Mouse (Mus musculus) cortical plate, adult 2 months (tissue): ENCODE data around the gene Tmem247. TPM values are rescaled to one million over a fixed set of nuclear protein-coding genes. Genes with fewer than 3 reads are reported as not detected.

ENCODE experiments used
- H3K27ac ChIP-seq: fragments of 200-500 bp; 2 replicates; pipeline ENCODE4 v1.5.1; 2012; ENCODE audit warnings: low read length, control low read depth, inconsistent platforms; ENCODE audit not compliant: insufficient read depth
- H3K4me1 ChIP-seq: fragments of 200-500 bp; 2 replicates; pipeline ENCODE4 v1.6.1; 2011; ENCODE audit warnings: low read length; ENCODE audit not compliant: control insufficient read depth, insufficient read depth
- H3K4me3 ChIP-seq: fragments of 200-500 bp; 2 replicates; pipeline ENCODE4 v1.5.1; 2011; ENCODE audit warnings: mild to moderate bottlenecking, low read length, control low read depth; ENCODE audit not compliant: insufficient read depth
- CTCF ChIP-seq: fragments of 200-500 bp; IDR thresholded peaks from 2 replicates; pipeline ENCODE4 v1.5.1; 2011; ENCODE audit warnings: mild to moderate bottlenecking, control low read depth, low read length; ENCODE audit not compliant: insufficient read depth; ENCODE audit errors: extremely low read depth
- POLR2A ChIP-seq: fragments of 200-500 bp; IDR thresholded peaks from 2 replicates; pipeline ENCODE4 v1.6.1; 2011; ENCODE audit warnings: mild to moderate bottlenecking, low read length, control low read depth; ENCODE audit not compliant: insufficient read depth; ENCODE audit errors: extremely low read depth
- polyA plus RNA-seq: library from polyadenylated mRNA; depleted of rRNA; stranded (reverse); fragments of >200 nt; gene quantifications from 2 replicates; pipeline ENCODE4 v1.2.3, GENCODE M21; 2012; rRNA removed

The Tmem247 gene
- polyA plus RNA-seq: not detected in 2 replicates

GRCm38 (mm10) chr17:86917048-86917447, at the start of gene Tmem247:
Tmem247 (plus strand) TSS chr17:86917348.
- Histone ChIP-seq H3K27ac (no peak within 1 kb of the TSS), H3K4me3 (no peak within 1 kb of the TSS), H3K4me1 (peaks cover 2% of the 10 kb centered on the region; the same call in 1 of the 2 replicates)
- TF ChIP-seq CTCF (no peak), POLR2A (no peak)

GRCm38 (mm10) chr17:86870586-86870985, 46.6 kb upstream of the Tmem247 start:
- no peak overlapping the region for H3K27ac ChIP-seq
- no peaks in the 10 kb centered on the region for H3K4me1 ChIP-seq
- no peak overlapping the region for H3K4me3 ChIP-seq
- TF ChIP-seq POLR2A: no peak
- no peak for TF ChIP-seq CTCF

- Histone ChIP-seq H3K4me3 (no peak overlapping the region), H3K27ac (no peak overlapping the region), H3K4me1 (no peaks in the 10 kb centered on the region)
- no peak for TF ChIP-seq CTCF
Observed at GRCm38 (mm10) chr17:86872643-86873042, 44.5 kb upstream of the Tmem247 start.

- TF ChIP-seq POLR2A: no peak
- no peak for TF ChIP-seq CTCF
- Histone ChIP-seq H3K27ac (no peak overlapping the region), H3K4me1 (no peaks in the 10 kb centered on the region), H3K4me3 (no peak overlapping the region)
Observed at GRCm38 (mm10) chr17:86876940-86877339, 40.2 kb upstream of the Tmem247 start.

GRCm38 (mm10) chr17:86877747-86878146, 39.4 kb upstream of the Tmem247 start:
- Histone ChIP-seq H3K4me3 (no peak overlapping the region), H3K27ac (no peak overlapping the region), H3K4me1 (no peaks in the 10 kb centered on the region)
- TF ChIP-seq POLR2A (no peak), CTCF (no peak)

GRCm38 (mm10) chr17:86880056-86880455, 37.1 kb upstream of the Tmem247 start:
- H3K4me1 ChIP-seq: no peaks in the 10 kb centered on the region
- no peak for TF ChIP-seq CTCF
- no peak for TF ChIP-seq POLR2A
- no peak overlapping the region for H3K27ac ChIP-seq
- H3K4me3 ChIP-seq: no peak overlapping the region

GRCm38 (mm10) chr17:86880461-86881044, 36.6 kb upstream of the Tmem247 start:
- no peak overlapping the region for H3K4me3 ChIP-seq
- no peak for TF ChIP-seq CTCF
- TF ChIP-seq POLR2A: no peak
- H3K4me1 ChIP-seq: no peaks in the 10 kb centered on the region
- no peak overlapping the region for H3K27ac ChIP-seq

- Histone ChIP-seq H3K27ac (no peak overlapping the region), H3K4me3 (no peak overlapping the region), H3K4me1 (no peaks in the 10 kb centered on the region)
- TF ChIP-seq POLR2A (no peak), CTCF (no peak)
Observed at GRCm38 (mm10) chr17:86895191-86895590, 22.0 kb upstream of the Tmem247 start.

- Histone ChIP-seq H3K4me3 (no peak overlapping the region), H3K27ac (no peak overlapping the region), H3K4me1 (no peaks in the 10 kb centered on the region)
- TF ChIP-seq POLR2A (no peak), CTCF (no peak)
Observed at GRCm38 (mm10) chr17:86897486-86898165, 19.5 kb upstream of the Tmem247 start.

- H3K4me1 ChIP-seq: peaks cover 2% of the 10 kb centered on the region; the same call in 1 of the 2 replicates
- no peak overlapping the region for H3K27ac ChIP-seq
- TF ChIP-seq POLR2A: no peak
- no peak for TF ChIP-seq CTCF
- no peak overlapping the region for H3K4me3 ChIP-seq
Observed at GRCm38 (mm10) chr17:86899821-86900220, 17.3 kb upstream of the Tmem247 start.

GRCm38 (mm10) chr17:86900564-86900963, 16.6 kb upstream of the Tmem247 start:
- Histone ChIP-seq H3K4me3 (no peak overlapping the region), H3K27ac (no peak overlapping the region), H3K4me1 (peaks cover 2% of the 10 kb centered on the region; the same call in 1 of the 2 replicates)
- TF ChIP-seq CTCF: no peak
